Mouse (Mus musculus): ENCODE data around the gene F2r. TPM values are rescaled to one million over a fixed set of nuclear protein-coding genes. Genes with fewer than 3 reads are reported as not detected.
A peak's percentile ranks its signal among the peaks of the same experiment; 100 is the strongest.

F2r gene
- total RNA-seq, 1 experiment: 113 TPM

GRCm38 (mm10) chr13:95623042-95623441 lies 4.8 kb upstream of the F2r start:
- DNase-seq (ENCODE audit: low read depth, low spot score): no peak
- in situ Hi-C loops (cut with MboI; ENCODE audit: low sequenced_read_pairs in 2 of 2, unreplicated experiment in 2 of 2): no loop called here
- Histone ChIP-seq H3K4me1 (ENCODE audit: control insufficient read depth in 2 of 2, insufficient read depth in 2 of 2, low read length in 2 of 2, poor library complexity in 1 of 2) (peaks cover 0 to 2% of the 10 kb centered on the region in 2 experiments; a peak in 1 of 4 replicates), H3K27ac (ENCODE audit: insufficient read depth, low read depth, low read length, poor library complexity, severe bottlenecking) (no peak overlapping the region), H3K36me3 (ENCODE audit: control insufficient read depth, insufficient read depth, low read length, poor library complexity, severe bottlenecking) (no peaks in the 10 kb centered on the region; the same call in 1 of the 2 replicates), H3K9ac (ENCODE audit: insufficient read depth, low read depth, low read length, poor library complexity, severe bottlenecking) (no peak overlapping the region), H3K4me3 (ENCODE audit: insufficient read depth in 1 of 2, low read depth in 1 of 2, low read length in 2 of 2, poor library complexity in 1 of 2, severe bottlenecking in 1 of 2) (no peak overlapping the region), H3K9me3 (ENCODE audit: control insufficient read depth, insufficient read depth, low read depth, low read length) (no peaks in the 10 kb centered on the region)
- TF ChIP-seq MAFK (IDR thresholded peaks at IDR 0.05; ENCODE audit: insufficient read depth, low read depth, low read length) (no peak), CHD2 (IDR thresholded peaks at IDR 0.05; ENCODE audit: low read depth, low read length) (no peak), ZC3H11A (IDR thresholded peaks at IDR 0.05; ENCODE audit: borderline replicate concordance, low read depth, low read length) (no peak), ZNF384 (IDR thresholded peaks at IDR 0.05; ENCODE audit: low read depth, low read length) (no peak), HCFC1 (IDR thresholded peaks at IDR 0.05; ENCODE audit: borderline replicate concordance, insufficient read depth, low read length) (no peak)

- Histone ChIP-seq H3K9ac (ENCODE audit: insufficient read depth, low read depth, low read length, poor library complexity, severe bottlenecking) (no peak overlapping the region), H3K36me3 (ENCODE audit: control insufficient read depth, insufficient read depth, low read length, poor library complexity, severe bottlenecking) (no peaks in the 10 kb centered on the region), H3K4me1 (ENCODE audit: control insufficient read depth in 2 of 2, insufficient read depth in 2 of 2, low read length in 2 of 2, poor library complexity in 1 of 2) (0 out of 4 replicates have a peak, but pooled peaks cover 0 to 2% of the 10 kb centered on the region in 2 experiments), H3K9me3 (ENCODE audit: control insufficient read depth, insufficient read depth, low read depth, low read length) (no peaks in the 10 kb centered on the region), H3K27ac (ENCODE audit: insufficient read depth, low read depth, low read length, poor library complexity, severe bottlenecking) (no peak overlapping the region), H3K4me3 (ENCODE audit: insufficient read depth in 1 of 2, low read depth in 1 of 2, low read length in 2 of 2, poor library complexity in 1 of 2, severe bottlenecking in 1 of 2) (no peak overlapping the region)
- in situ Hi-C loops (cut with MboI; ENCODE audit: low sequenced_read_pairs in 2 of 2, unreplicated experiment in 2 of 2): no loop called here
- DNase-seq (ENCODE audit: low read depth, low spot score): no peak
- TF ChIP-seq MAFK (IDR thresholded peaks at IDR 0.05; ENCODE audit: insufficient read depth, low read depth, low read length) (no peak), ZNF384 (IDR thresholded peaks at IDR 0.05; ENCODE audit: low read depth, low read length) (no peak), CHD2 (IDR thresholded peaks at IDR 0.05; ENCODE audit: low read depth, low read length) (no peak), HCFC1 (IDR thresholded peaks at IDR 0.05; ENCODE audit: borderline replicate concordance, insufficient read depth, low read length) (no peak), ZC3H11A (IDR thresholded peaks at IDR 0.05; ENCODE audit: borderline replicate concordance, low read depth, low read length) (no peak)
These were observed 3.3 kb upstream of the F2r start for GRCm38 (mm10) chr13:95621563-95621962.

GRCm38 (mm10) chr13:95618859-95619258 lies 572 bp upstream of the F2r start:
- H3K27ac ChIP-seq (ENCODE audit: insufficient read depth, low read depth, low read length, poor library complexity, severe bottlenecking): no peak overlapping the region
- no peak for DNase-seq (ENCODE audit: low read depth, low spot score)
- in situ Hi-C loops (cut with MboI; ENCODE audit: low sequenced_read_pairs in 2 of 2, unreplicated experiment in 2 of 2): no loop called here
- H3K9me3 ChIP-seq (ENCODE audit: control insufficient read depth, insufficient read depth, low read depth, low read length): no peaks in the 10 kb centered on the region
- H3K4me3 ChIP-seq (ENCODE audit: insufficient read depth in 1 of 2, low read depth in 1 of 2, low read length in 2 of 2, poor library complexity in 1 of 2, severe bottlenecking in 1 of 2): peak overlapping the region; percentile 20 to 77; a peak in 3 of 4 replicates
- H3K36me3 ChIP-seq (ENCODE audit: control insufficient read depth, insufficient read depth, low read length, poor library complexity, severe bottlenecking): no peaks in the 10 kb centered on the region; the same call in 1 of the 2 replicates
- 0 out of 4 replicates have a peak, but pooled peaks cover 0 to 2% of the 10 kb centered on the region in 2 experiments for H3K4me1 ChIP-seq (ENCODE audit: control insufficient read depth in 2 of 2, insufficient read depth in 2 of 2, low read length in 2 of 2, poor library complexity in 1 of 2)
- TF ChIP-seq CHD2 (IDR thresholded peaks at IDR 0.05; ENCODE audit: low read depth, low read length) (no peak), ZNF384 (IDR thresholded peaks at IDR 0.05; ENCODE audit: low read depth, low read length) (no peak), HCFC1 (IDR thresholded peaks at IDR 0.05; ENCODE audit: borderline replicate concordance, insufficient read depth, low read length) (no peak), ZC3H11A (IDR thresholded peaks at IDR 0.05; ENCODE audit: borderline replicate concordance, low read depth, low read length) (no peak), MAFK (IDR thresholded peaks at IDR 0.05; ENCODE audit: insufficient read depth, low read depth, low read length) (no peak)
- no peak overlapping the region for H3K9ac ChIP-seq (ENCODE audit: insufficient read depth, low read depth, low read length, poor library complexity, severe bottlenecking)

GRCm38 (mm10) chr13:95617671-95618171 lies 566 bp downstream of the F2r start:
- no peak for DNase-seq (ENCODE audit: low read depth, low spot score)
- H3K27ac ChIP-seq (ENCODE audit: insufficient read depth, low read depth, low read length, poor library complexity, severe bottlenecking): no peak overlapping the region
- H3K4me3 ChIP-seq (ENCODE audit: insufficient read depth in 1 of 2, low read depth in 1 of 2, low read length in 2 of 2, poor library complexity in 1 of 2, severe bottlenecking in 1 of 2): peak overlapping the region; percentile 77 to 87
- 0 out of 4 replicates have a peak, but pooled peaks cover 0 to 2% of the 10 kb centered on the region in 2 experiments for H3K4me1 ChIP-seq (ENCODE audit: control insufficient read depth in 2 of 2, insufficient read depth in 2 of 2, low read length in 2 of 2, poor library complexity in 1 of 2)
- H3K36me3 ChIP-seq (ENCODE audit: control insufficient read depth, insufficient read depth, low read length, poor library complexity, severe bottlenecking): peaks cover 2% of the 10 kb centered on the region; the same call in 1 of the 2 replicates
- TF ChIP-seq HCFC1 (IDR thresholded peaks at IDR 0.05; ENCODE audit: borderline replicate concordance, insufficient read depth, low read length) (no peak), CHD2 (IDR thresholded peaks at IDR 0.05; ENCODE audit: low read depth, low read length) (no peak), MAFK (IDR thresholded peaks at IDR 0.05; ENCODE audit: insufficient read depth, low read depth, low read length) (no peak), ZC3H11A (IDR thresholded peaks at IDR 0.05; ENCODE audit: borderline replicate concordance, low read depth, low read length) (no peak), ZNF384 (IDR thresholded peaks at IDR 0.05; ENCODE audit: low read depth, low read length) (no peak)
- peak overlapping the region; percentile 73 for H3K9ac ChIP-seq (ENCODE audit: insufficient read depth, low read depth, low read length, poor library complexity, severe bottlenecking)
- in situ Hi-C loops (cut with MboI; ENCODE audit: low sequenced_read_pairs in 2 of 2, unreplicated experiment in 2 of 2): no loop called here
- no peaks in the 10 kb centered on the region for H3K9me3 ChIP-seq (ENCODE audit: control insufficient read depth, insufficient read depth, low read depth, low read length)
